Mouse (Mus musculus): ENCODE measurements around the gene Olfr483. TPM values are rescaled to one million over a fixed set of nuclear protein-coding genes. Genes with fewer than 3 reads are reported as not detected.

The Olfr483 gene
- polyA plus RNA-seq (2016; fragmentation: Nextera tagmentation; extraction: Ambion mirVana) = not detected in 2 replicates

GRCm38 (mm10) chr7:108100549-108100948 is at the start of gene Olfr483:
Gene Olfr483 (plus strand): TSS chr7:108100849.
- 75% methylated on average over 1 of the region's 1 CpGs for WGBS
- no peak within 1 kb of the TSS for H3K4me3 ChIP-seq (replicated peaks)
- no peak within 1 kb of the TSS for H3K9ac ChIP-seq
- no peaks in the 10 kb centered on the region for H3K27me3 ChIP-seq
- no peaks in the 10 kb centered on the region for H3K36me3 ChIP-seq (replicated peaks)
- no peak for ATAC-seq (ENCODE audit: low FRiP score)
- no peaks in the 10 kb centered on the region for H3K9me3 ChIP-seq
- H3K4me1 ChIP-seq = no peaks in the 10 kb centered on the region
- no peak within 1 kb of the TSS for H3K27ac ChIP-seq
- no peak within 1 kb of the TSS for H3K4me2 ChIP-seq

- WGBS = 86% methylated on average over 1 of the region's 1 CpGs
- Histone ChIP-seq H3K9me3 (no peaks in the 10 kb centered on the region), H3K4me3 (replicated peaks) (no peak within 1 kb of the TSS), H3K4me1 (no peaks in the 10 kb centered on the region), H3K27ac (no peak within 1 kb of the TSS), H3K27me3 (no peaks in the 10 kb centered on the region), H3K4me2 (no peak within 1 kb of the TSS), H3K36me3 (replicated peaks) (no peaks in the 10 kb centered on the region), H3K9ac (no peak within 1 kb of the TSS)
- ATAC-seq (ENCODE audit: low FRiP score) = no peak
Measured at GRCm38 (mm10) chr7:108067246-108067645, 33.4 kb upstream of the Olfr483 start, which contains the start of gene Olfr480. Gene Olfr480 (minus strand): TSS chr7:108067346.

GRCm38 (mm10) chr7:108079555-108079954 is 21.1 kb upstream of the Olfr483 start, which contains the start of gene Olfr481:
Gene Olfr481 (plus strand): TSS chr7:108079855.
- no peak within 1 kb of the TSS for H3K27ac ChIP-seq
- no peak within 1 kb of the TSS for H3K4me2 ChIP-seq
- no peaks in the 10 kb centered on the region for H3K36me3 ChIP-seq (replicated peaks)
- no peak within 1 kb of the TSS for H3K4me3 ChIP-seq (replicated peaks)
- ATAC-seq (ENCODE audit: low FRiP score) = no peak
- no peak within 1 kb of the TSS for H3K9ac ChIP-seq
- H3K27me3 ChIP-seq = no peaks in the 10 kb centered on the region
- H3K4me1 ChIP-seq = no peaks in the 10 kb centered on the region
- H3K9me3 ChIP-seq = no peaks in the 10 kb centered on the region

- Histone ChIP-seq H3K9me3 (no peaks in the 10 kb centered on the region), H3K9ac (no peak within 1 kb of the TSS), H3K27me3 (no peaks in the 10 kb centered on the region), H3K27ac (no peak within 1 kb of the TSS), H3K36me3 (replicated peaks) (no peaks in the 10 kb centered on the region), H3K4me2 (no peak within 1 kb of the TSS), H3K4me3 (replicated peaks) (no peak within 1 kb of the TSS), H3K4me1 (no peaks in the 10 kb centered on the region)
- no peak for ATAC-seq (ENCODE audit: low FRiP score)
- WGBS = 88% methylated on average over 1 of the region's 1 CpGs
Measured at GRCm38 (mm10) chr7:108097486-108097885, 3.2 kb upstream of the Olfr483 start, which contains the start of gene Olfr482. Gene Olfr482 (minus strand): TSS chr7:108097586.

- no peak overlapping the region for H3K9ac ChIP-seq
- WGBS = 9% methylated on average over 1 of the region's 1 CpGs
- H3K27ac ChIP-seq = no peak overlapping the region
- no peak overlapping the region for H3K4me3 ChIP-seq (replicated peaks)
- ATAC-seq (ENCODE audit: low FRiP score) = no peak
- no peaks in the 10 kb centered on the region for H3K27me3 ChIP-seq
- no peaks in the 10 kb centered on the region for H3K36me3 ChIP-seq (replicated peaks)
- no peaks in the 10 kb centered on the region for H3K9me3 ChIP-seq
- no peaks in the 10 kb centered on the region for H3K4me1 ChIP-seq
- no peak overlapping the region for H3K4me2 ChIP-seq
Measured at GRCm38 (mm10) chr7:108120681-108121080, 20.0 kb downstream of the Olfr483 start.

- WGBS = 80% methylated on average over 1 of the region's 1 CpGs
- Histone ChIP-seq H3K36me3 (replicated peaks) (no peaks in the 10 kb centered on the region), H3K9me3 (no peaks in the 10 kb centered on the region), H3K4me3 (replicated peaks) (no peak overlapping the region), H3K9ac (no peak overlapping the region), H3K27ac (no peak overlapping the region), H3K27me3 (no peaks in the 10 kb centered on the region), H3K4me1 (no peaks in the 10 kb centered on the region), H3K4me2 (no peak overlapping the region)
- ATAC-seq (ENCODE audit: low FRiP score) = no peak
Measured at GRCm38 (mm10) chr7:108121416-108121815, 20.8 kb downstream of the Olfr483 start.

- no peaks in the 10 kb centered on the region for H3K9me3 ChIP-seq
- H3K27me3 ChIP-seq = no peaks in the 10 kb centered on the region
- no peak within 1 kb of the TSS for H3K4me3 ChIP-seq (replicated peaks)
- H3K4me1 ChIP-seq = no peaks in the 10 kb centered on the region
- no peaks in the 10 kb centered on the region for H3K36me3 ChIP-seq (replicated peaks)
- H3K9ac ChIP-seq = no peak within 1 kb of the TSS
- no peak within 1 kb of the TSS for H3K27ac ChIP-seq
- no peak within 1 kb of the TSS for H3K4me2 ChIP-seq
- ATAC-seq (ENCODE audit: low FRiP score) = no peak
Measured at GRCm38 (mm10) chr7:108127349-108127748, 26.7 kb downstream of the Olfr483 start, which contains the start of gene Olfr484. Gene Olfr484 (minus strand): TSS chr7:108127449.

Other genes starting within 250 kb of the Olfr483 start
- not detected in 2 replicates for gene Olfr472, start 202.9 kb upstream of the Olfr483 start, polyA plus RNA-seq (2016; fragmentation: Nextera tagmentation; extraction: Ambion mirVana)
- gene Olfr473, start 170.4 kb upstream of the Olfr483 start, polyA plus RNA-seq (2016; fragmentation: Nextera tagmentation; extraction: Ambion mirVana) = not detected in 2 replicates
- gene Olfr474, start 146.2 kb upstream of the Olfr483 start, polyA plus RNA-seq (2016; fragmentation: Nextera tagmentation; extraction: Ambion mirVana) = not detected in 2 replicates
- not detected in 2 replicates for gene Olfr476, start 136.0 kb upstream of the Olfr483 start, polyA plus RNA-seq (2016; fragmentation: Nextera tagmentation; extraction: Ambion mirVana)
- gene Olfr477, start 114.2 kb upstream of the Olfr483 start, polyA plus RNA-seq (2016; fragmentation: Nextera tagmentation; extraction: Ambion mirVana) = not detected in 2 replicates
- gene Olfr478, start 66.9 kb upstream of the Olfr483 start, polyA plus RNA-seq (2016; fragmentation: Nextera tagmentation; extraction: Ambion mirVana) = not detected in 2 replicates
- not detected in 2 replicates for gene Olfr479, start 50.2 kb upstream of the Olfr483 start, polyA plus RNA-seq (2016; fragmentation: Nextera tagmentation; extraction: Ambion mirVana)
- not detected in 2 replicates for gene Olfr480, start 33.5 kb upstream of the Olfr483 start, polyA plus RNA-seq (2016; fragmentation: Nextera tagmentation; extraction: Ambion mirVana)
- gene Olfr481, start 21.0 kb upstream of the Olfr483 start, polyA plus RNA-seq (2016; fragmentation: Nextera tagmentation; extraction: Ambion mirVana) = not detected in 2 replicates
- gene Olfr482, start 3.3 kb upstream of the Olfr483 start, polyA plus RNA-seq (2016; fragmentation: Nextera tagmentation; extraction: Ambion mirVana) = 0.10 TPM in 1 of 2 replicates, not detected in the other
- not detected in 2 replicates for gene Olfr484, start 26.6 kb downstream of the Olfr483 start, polyA plus RNA-seq (2016; fragmentation: Nextera tagmentation; extraction: Ambion mirVana)
- gene Olfr485, start 59.0 kb downstream of the Olfr483 start, polyA plus RNA-seq (2016; fragmentation: Nextera tagmentation; extraction: Ambion mirVana) = not detected in 2 replicates
- gene Olfr486, start 71.9 kb downstream of the Olfr483 start, polyA plus RNA-seq (2016; fragmentation: Nextera tagmentation; extraction: Ambion mirVana) = not detected in 2 replicates
- not detected in 2 replicates for gene Olfr487, start 113.8 kb downstream of the Olfr483 start, polyA plus RNA-seq (2016; fragmentation: Nextera tagmentation; extraction: Ambion mirVana)
- 0.06 TPM in 1 of 2 replicates, not detected in the other for gene Olfr488, start 157.5 kb downstream of the Olfr483 start, polyA plus RNA-seq (2016; fragmentation: Nextera tagmentation; extraction: Ambion mirVana)
- not detected in 2 replicates for gene Olfr490, start 188.1 kb downstream of the Olfr483 start, polyA plus RNA-seq (2016; fragmentation: Nextera tagmentation; extraction: Ambion mirVana)
- gene Olfr491, start 212.6 kb downstream of the Olfr483 start, polyA plus RNA-seq (2016; fragmentation: Nextera tagmentation; extraction: Ambion mirVana) = not detected in 2 replicates
- gene Olfr492, start 222.8 kb downstream of the Olfr483 start, polyA plus RNA-seq (2016; fragmentation: Nextera tagmentation; extraction: Ambion mirVana) = not detected in 2 replicates
- gene Olfr493, start 246.1 kb downstream of the Olfr483 start, polyA plus RNA-seq (2016; fragmentation: Nextera tagmentation; extraction: Ambion mirVana) = not detected in 2 replicates